Mouse (Mus musculus) myocyte (in vitro differentiated cells): ENCODE results near the gene Cntnap5c.

Experiments
- E2F4 ChIP-seq: IDR thresholded peaks from one replicate; pipeline ENCODE4 v1.6.1; 2011; ENCODE audit warnings: mild to moderate bottlenecking, control low read depth, moderate library complexity; ENCODE audit not compliant: insufficient read depth
- MAX ChIP-seq: IDR thresholded peaks from one replicate; pipeline ENCODE4 v1.6.1; 2011; ENCODE audit warnings: low read depth, mild to moderate bottlenecking, control low read depth
- MYOD1 ChIP-seq, 3 experiments: IDR thresholded peaks; one replicate each; pipeline ENCODE4 v1.6.1; 2011; ENCODE audit warnings: control low read depth in 2 of 3, low read depth in 2 of 3, mild to moderate bottlenecking in 2 of 3, moderate library complexity in 1 of 3; ENCODE audit not compliant: insufficient read length in 2 of 3, control insufficient read depth in 1 of 3
- POLR2A ChIP-seq: IDR thresholded peaks from one replicate; pipeline ENCODE4 v1.6.1; 2011; ENCODE audit warnings: low read depth, mild to moderate bottlenecking, control low read depth, moderate library complexity; ENCODE audit not compliant: insufficient read length
- POLR2AphosphoS2 ChIP-seq: IDR thresholded peaks from one replicate; pipeline ENCODE4 v1.6.1; 2011; ENCODE audit warnings: low read depth, control low read depth; ENCODE audit not compliant: insufficient read length

- TF ChIP-seq MYOD1 (IDR thresholded peaks at IDR 0.05; ENCODE audit: control insufficient read depth in 1 of 3, insufficient read length in 2 of 3, low read depth in 2 of 3) = no peak
- TF ChIP-seq E2F4 = no peak
- no peak for TF ChIP-seq POLR2A
- no peak for TF ChIP-seq MAX
- no peak for TF ChIP-seq POLR2AphosphoS2
These were observed 339.0 kb downstream of the Cntnap5c start for GRCm38 (mm10) chr17:58108335-58108734.
